ENCODE assay signal across 8 mouse cellular contexts in genomic region chr3:75557292-75557691, GRCm38 (mm10). TPM values are rescaled to one million over a fixed set of nuclear protein-coding genes. Genes with fewer than 3 reads are reported as not detected.
A peak's percentile ranks its signal among the peaks of the same experiment; 100 is the strongest.
DNase-seq lines count a peak whose midpoint lies in the region; ATAC-seq lines count a peak whose summit lies in the region.

TSS of gene Serpini1 (plus strand) at chr3:75557547.

- no peaks in the 10 kb centered on the region for H3K27me3 ChIP-seq in embryonic facial prominence, embryonic 12.5 days
- no peaks in the 10 kb centered on the region for H3K27me3 ChIP-seq in limb, embryonic 10.5 days (ENCODE audit: low read depth, poor library complexity, severe bottlenecking)
- H3K27me3 ChIP-seq in midbrain, embryonic 12.5 days = no peaks in the 10 kb centered on the region

- ATAC-seq in embryonic facial prominence, embryonic 12.5 days (ENCODE audit: insufficient number of reproducible peaks, insufficient read depth, low FRiP score, low TSS enrichment) = peak; percentile 96
- ATAC-seq in midbrain, embryonic 12.5 days (ENCODE audit: low FRiP score, low read depth) = peak; percentile 95

- H3K27ac ChIP-seq in embryonic facial prominence, embryonic 12.5 days = peak within 1 kb of the TSS; percentile 75
- H3K27ac ChIP-seq in limb, embryonic 10.5 days = peak within 1 kb of the TSS; percentile 89
- peak within 1 kb of the TSS; percentile 85 for H3K27ac ChIP-seq in midbrain, embryonic 12.5 days (replicated peaks)

- DNase-seq in ovary, adult 18-20 months (ENCODE audit: low spot score) = peak; percentile 88
- no peak for DNase-seq in ovary, postnatal 10 days (ENCODE audit: low spot score)
- peak; percentile 91 to 95 for DNase-seq in heart, adult 18-20 months
- peak; percentile 92 for DNase-seq in kidney, adult 18-20 months
- no peak for DNase-seq in limb, embryonic 10.5 days (ENCODE audit: low spot score)
- peak; percentile 73 to 78 for DNase-seq in spleen, postnatal 14 days (ENCODE audit: low spot score in 2 of 2)

- H3K4me3 ChIP-seq in embryonic facial prominence, embryonic 12.5 days = peak within 1 kb of the TSS; percentile 90
- H3K4me3 ChIP-seq in limb, embryonic 10.5 days = peak within 1 kb of the TSS; percentile 93
- H3K4me3 ChIP-seq in midbrain, embryonic 12.5 days = peak within 1 kb of the TSS; percentile 96

- WGBS in embryonic facial prominence, embryonic 12.5 days = under 1% methylated on average over 19 of the region's 19 CpGs
- 0% methylated on average over 19 of the region's 19 CpGs for WGBS in limb, embryonic 10.5 days
- WGBS in midbrain, embryonic 12.5 days = under 1% methylated on average over 19 of the region's 19 CpGs

- H3K9ac ChIP-seq in embryonic facial prominence, embryonic 12.5 days = peak within 1 kb of the TSS; percentile 92
- peak within 1 kb of the TSS; percentile 93 for H3K9ac ChIP-seq in midbrain, embryonic 12.5 days (replicated peaks)

- H3K9me3 ChIP-seq in embryonic facial prominence, embryonic 12.5 days = no peaks in the 10 kb centered on the region
- H3K9me3 ChIP-seq in limb, embryonic 10.5 days (replicated peaks) = no peaks in the 10 kb centered on the region
- no peaks in the 10 kb centered on the region for H3K9me3 ChIP-seq in midbrain, embryonic 12.5 days

- peaks cover 8% of the 10 kb centered on the region for H3K4me1 ChIP-seq in embryonic facial prominence, embryonic 12.5 days
- peaks cover 6% of the 10 kb centered on the region for H3K4me1 ChIP-seq in limb, embryonic 10.5 days
- H3K4me1 ChIP-seq in midbrain, embryonic 12.5 days = peaks cover 7% of the 10 kb centered on the region

- H3K36me3 ChIP-seq in embryonic facial prominence, embryonic 12.5 days = no peaks in the 10 kb centered on the region
- H3K36me3 ChIP-seq in limb, embryonic 10.5 days = no peaks in the 10 kb centered on the region
- no peaks in the 10 kb centered on the region for H3K36me3 ChIP-seq in midbrain, embryonic 12.5 days

- peak within 1 kb of the TSS; percentile 81 for H3K4me2 ChIP-seq in embryonic facial prominence, embryonic 12.5 days (replicated peaks)
- peak within 1 kb of the TSS; percentile 70 for H3K4me2 ChIP-seq in midbrain, embryonic 12.5 days (replicated peaks)

RNA-seq across cellular contexts. Expression of gene Serpini1, which starts in this region (rescaled TPM):
- 11.3 and 13.2 TPM in 2 replicates for polyA plus RNA-seq in embryonic facial prominence, embryonic 12.5 days (2016; fragmentation: Nextera tagmentation; extraction: Ambion mirVana)
- 1 to 10 TPM; 3.6 to 5.0 TPM for total RNA-seq in heart, adult 18-20 months (2021)
- 1.7 and 4.0 TPM in 2 replicates for polyA plus RNA-seq in limb, embryonic 10.5 days (2016; fragmentation: Nextera tagmentation; extraction: Ambion mirVana)
- 44.2 and 46.7 TPM in 2 replicates for polyA plus RNA-seq in midbrain, embryonic 12.5 days (2016; fragmentation: Nextera tagmentation; extraction: Ambion mirVana)

Comparison
In these comparisons a context has a peak if more than half of its experiments do, and no peak if none do; other contexts are left out.
1. DNase-seq: peak in ovary, adult 18-20 months (single experiment), heart, adult 18-20 months (2 of 2), kidney, adult 18-20 months (single experiment) and spleen, postnatal 14 days (2 of 2); none in ovary, postnatal 10 days (single experiment) and limb, embryonic 10.5 days (single experiment).
2. Peak in every context shown above with its lines, with median percentiles within 50 percentile points of each other: H3K27ac ChIP-seq and H3K4me3 ChIP-seq.